9 mouse cellular contexts compared by ENCODE assay signal in the genomic region with DNA sequence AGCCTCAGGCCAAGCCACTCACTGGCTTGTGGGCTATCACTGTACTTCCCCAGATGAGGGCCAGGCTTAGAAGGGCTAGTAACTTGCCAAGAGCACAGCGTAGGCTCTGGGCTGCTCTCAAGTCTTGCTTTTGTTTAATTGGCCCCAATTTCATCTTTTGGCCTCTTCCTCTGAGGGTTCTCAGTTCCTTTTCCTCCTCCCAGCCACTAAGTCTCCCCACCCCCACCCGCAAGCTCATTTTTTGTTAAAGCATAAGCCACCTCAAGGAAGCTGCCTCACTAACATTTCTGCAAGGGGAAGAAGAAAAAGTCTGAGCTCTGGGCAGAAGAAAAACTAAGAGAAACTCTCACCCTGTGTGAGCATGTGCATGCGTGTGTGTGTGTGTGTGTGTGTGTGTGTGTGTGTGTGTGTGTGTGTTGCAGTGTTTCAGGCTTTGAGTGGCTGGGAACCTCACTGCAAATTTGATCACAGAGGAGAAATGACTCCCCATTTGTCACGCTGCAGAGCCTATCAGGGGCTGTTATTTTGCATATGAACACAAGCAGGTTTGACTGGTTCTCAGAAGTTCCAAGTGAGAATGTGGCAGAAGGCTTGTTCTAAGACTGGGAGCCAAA. TPM values are rescaled to one million over a fixed set of nuclear protein-coding genes. Genes with fewer than 3 reads are reported as not detected.
DNase-seq lines count a peak whose midpoint lies in the region; ATAC-seq and TF ChIP-seq lines count a peak whose summit lies in the region.
"Had no signal": no experiment of that assay in that cellular context is flagged by ENCODE, and none has a peak within 500 bp of the region (broad histone marks: within the 10 kb centered on the region; RNA-seq: fewer than 3 reads in every experiment).

No protein-coding gene starts in this region.

- H3K27ac ChIP-seq in macrophage, result peak overlapping the region; percentile 86
- no peak overlapping the region for H3K27ac ChIP-seq in hindbrain, embryonic 11.5 days (ENCODE audit: low read depth, low read length)
- no peak overlapping the region for H3K27ac ChIP-seq in cerebellum, adult 2 months (ENCODE audit: insufficient read depth, low read length)
- no peak overlapping the region for H3K27ac ChIP-seq in hindbrain, embryonic 16.5 days (ENCODE audit: low read depth, low read length)

- ATAC-seq in hematopoietic stem cell, adult 5-6 weeks (replicated peaks in 1 of 2; ENCODE audit: insufficient read depth in 1 of 2, low FRiP score in 2 of 2, low TSS enrichment in 1 of 2, low read depth in 1 of 2, poor library complexity in 2 of 2, severe bottlenecking in 2 of 2), result peak; percentile 65 to 78
- ATAC-seq in hindbrain, embryonic 11.5 days (ENCODE audit: low FRiP score), result no peak
- no peak for ATAC-seq in hindbrain, embryonic 16.5 days

- no peaks in the 10 kb centered on the region; the same call in 1 of the 2 replicates for H3K4me1 ChIP-seq in hindbrain, embryonic 11.5 days (replicated peaks; ENCODE audit: control insufficient read depth, insufficient read depth, low read length)
- H3K4me1 ChIP-seq in cerebellum, adult 2 months (ENCODE audit: control insufficient read depth, insufficient read depth, low read length), result no peaks in the 10 kb centered on the region
- H3K4me1 ChIP-seq in hindbrain, embryonic 16.5 days (ENCODE audit: control insufficient read depth, insufficient read depth, low read depth, low read length), result peaks cover 9% of the 10 kb centered on the region

- H3K9me3 ChIP-seq in hindbrain, embryonic 11.5 days (ENCODE audit: control insufficient read depth, low read length), result no peaks in the 10 kb centered on the region
- no peaks in the 10 kb centered on the region for H3K9me3 ChIP-seq in hindbrain, embryonic 16.5 days (ENCODE audit: control insufficient read depth, low read length)

- no peak overlapping the region for H3K4me3 ChIP-seq in macrophage (ENCODE audit: inconsistent target)
- no peak overlapping the region for H3K4me3 ChIP-seq in hindbrain, embryonic 11.5 days (ENCODE audit: low read depth, low read length)
- no peak overlapping the region for H3K4me3 ChIP-seq in cerebellum, adult 2 months (replicated peaks; ENCODE audit: insufficient read depth, low read depth, low read length)
- no peak overlapping the region for H3K4me3 ChIP-seq in hindbrain, embryonic 16.5 days (ENCODE audit: low read length)
- H3K4me3 ChIP-seq: myocyte had no signal

- H3K36me3 ChIP-seq in macrophage (ENCODE audit: inconsistent target), result 0 out of 2 replicates have a peak, but pooled peaks cover 1% of the 10 kb centered on the region
- H3K36me3 ChIP-seq in hindbrain, embryonic 11.5 days (ENCODE audit: control insufficient read depth, insufficient read depth, low read length), result no peaks in the 10 kb centered on the region
- no peaks in the 10 kb centered on the region for H3K36me3 ChIP-seq in hindbrain, embryonic 16.5 days (ENCODE audit: control insufficient read depth, insufficient read depth, low read length)

- peaks cover 18% of the 10 kb centered on the region for H3K27me3 ChIP-seq in hindbrain, embryonic 11.5 days (ENCODE audit: control insufficient read depth, insufficient read depth, low read length)
- peaks cover 2% of the 10 kb centered on the region; the same call in 1 of the 2 replicates for H3K27me3 ChIP-seq in cerebellum, adult 2 months (ENCODE audit: control insufficient read depth, insufficient read depth, low read length)
- peaks cover 14% of the 10 kb centered on the region for H3K27me3 ChIP-seq in hindbrain, embryonic 16.5 days (replicated peaks; ENCODE audit: control insufficient read depth, insufficient read depth, low read length)

- WGBS in macrophage (ENCODE audit: missing documents), result 0% methylated on average over 4 of the region's 4 CpGs
- WGBS in hindbrain, embryonic 11.5 days, result 50% methylated on average over 4 of the region's 4 CpGs
- WGBS in cerebellum, adult 2 months, result 63% methylated on average over 4 of the region's 4 CpGs
- WGBS in hindbrain, embryonic 16.5 days, result 60% methylated on average over 4 of the region's 4 CpGs

- TF ChIP-seq POLR2A in cerebellum, adult 2 months (IDR thresholded peaks at IDR 0.05; ENCODE audit: borderline replicate concordance, insufficient read depth, low read length), result no peak

- no peak for TF ChIP-seq CTCF in cerebellum, adult 2 months (IDR thresholded peaks at IDR 0.05; ENCODE audit: borderline replicate concordance, insufficient read depth, low read depth, low read length)

- DNase-seq in 416B (ENCODE audit: low read depth), result peak; percentile 73
- peak; percentile 62 for DNase-seq in CD4-positive, CD25-positive, alpha-beta regulatory T cell, adult 2 months (ENCODE audit: low read depth, low spot score)
- DNase-seq in hindbrain, embryonic 11.5 days (ENCODE audit: low spot score), result no peak
- no peak for DNase-seq in cerebellum, adult 2 months
- DNase-seq: adrenal gland, postnatal 36 days had no signal

- no peaks in the 10 kb centered on the region for H3K79me2 ChIP-seq in macrophage (ENCODE audit: inconsistent target)

- no peak overlapping the region for H3K4me2 ChIP-seq in hindbrain, embryonic 11.5 days (replicated peaks; ENCODE audit: low read depth, low read length)
- no peak overlapping the region for H3K4me2 ChIP-seq in hindbrain, embryonic 16.5 days (ENCODE audit: low read length)

- no peak overlapping the region for H3K9ac ChIP-seq in hindbrain, embryonic 11.5 days (ENCODE audit: low read depth, low read length)
- H3K9ac ChIP-seq in hindbrain, embryonic 16.5 days (ENCODE audit: low read depth, low read length), result no peak overlapping the region

RNA-seq across cellular contexts. Expression of a gene that starts 12.7 kb away (rescaled TPM):
- total RNA-seq in hematopoietic stem cell, adult 5-6 weeks (2017), result 0.19 and 0.25 TPM in 2 replicates
- under 1 TPM in 1 of 26 experiments, not detected in 25; 0.33 TPM for total RNA-seq in macrophage (2018; cell fraction: chromatin; rRNA removed)
- total RNA-seq in macrophage (2018; cell fraction: cytosol; rRNA removed), result not detected
- not detected for total RNA-seq in macrophage (2018; cell fraction: nucleus; rRNA removed)
- not detected in 3 replicates for polyA plus RNA-seq in macrophage (2018)
- 0.06 and 0.19 TPM in 2 replicates for polyA plus RNA-seq in hindbrain, embryonic 11.5 days (2014; fragmentation: Nextera tagmentation; extraction: Ambion mirVana)
- polyA plus RNA-seq in cerebellum, adult 2 months (2012; rRNA removed), result 0.06 and 0.10 TPM in 2 replicates
- polyA plus RNA-seq in hindbrain, embryonic 16.5 days (2015; fragmentation: Nextera tagmentation; extraction: Ambion mirVana), result 0.30 and 0.41 TPM in 2 replicates

RNA-seq across cellular contexts. Expression of a gene that starts 18.7 kb away (rescaled TPM):
- total RNA-seq in hematopoietic stem cell, adult 5-6 weeks (2017), result 27.6 and 47.9 TPM in 2 replicates
- 10 to 100 TPM; 29.7 to 99.0 (median 73.5) TPM for total RNA-seq in macrophage (2018; cell fraction: chromatin; rRNA removed)
- total RNA-seq in macrophage (2018; cell fraction: cytosol; rRNA removed), result 100 to 1,000 TPM; 110 to 188 (median 152) TPM
- total RNA-seq in macrophage (2018; cell fraction: nucleus; rRNA removed), result 100 to 1,000 TPM in 20 of 26 experiments, 10 to 100 TPM in 6; 88.2 to 190 (median 134) TPM
- 140 to 157 TPM (median 155 TPM) in 3 replicates for polyA plus RNA-seq in macrophage (2018)
- 25.2 and 25.9 TPM in 2 replicates for polyA plus RNA-seq in hindbrain, embryonic 11.5 days (2014; fragmentation: Nextera tagmentation; extraction: Ambion mirVana)
- polyA plus RNA-seq in cerebellum, adult 2 months (2012; rRNA removed), result 11.4 and 11.8 TPM in 2 replicates
- polyA plus RNA-seq in hindbrain, embryonic 16.5 days (2015; fragmentation: Nextera tagmentation; extraction: Ambion mirVana), result 15.1 and 18.3 TPM in 2 replicates

RNA-seq across cellular contexts. Expression of a gene that starts 47.4 kb away (rescaled TPM):
- total RNA-seq in hematopoietic stem cell, adult 5-6 weeks (2017), result 0.79 and 1.1 TPM in 2 replicates
- 1 to 10 TPM in 25 of 26 experiments, under 1 TPM in 1; 0.74 to 8.4 (median 3.2) TPM for total RNA-seq in macrophage (2018; cell fraction: chromatin; rRNA removed)
- 1 to 10 TPM in 25 of 26 experiments, under 1 TPM in 1; 0.86 to 2.6 (median 1.5) TPM for total RNA-seq in macrophage (2018; cell fraction: cytosol; rRNA removed)
- total RNA-seq in macrophage (2018; cell fraction: nucleus; rRNA removed), result 1 to 10 TPM in 25 of 26 experiments, under 1 TPM in 1; 0.58 to 6.0 (median 2.6) TPM
- polyA plus RNA-seq in macrophage (2018), result 0.93 to 1.8 TPM (median 1.3 TPM) in 3 replicates
- polyA plus RNA-seq in hindbrain, embryonic 11.5 days (2014; fragmentation: Nextera tagmentation; extraction: Ambion mirVana), result 0.45 and 0.96 TPM in 2 replicates
- 0.67 and 0.74 TPM in 2 replicates for polyA plus RNA-seq in cerebellum, adult 2 months (2012; rRNA removed)
- polyA plus RNA-seq in hindbrain, embryonic 16.5 days (2015; fragmentation: Nextera tagmentation; extraction: Ambion mirVana), result 0.69 and 0.70 TPM in 2 replicates

RNA-seq across cellular contexts. Expression of a gene that starts 54.2 kb away (rescaled TPM):
- 18.6 and 68.1 TPM in 2 replicates for total RNA-seq in hematopoietic stem cell, adult 5-6 weeks (2017)
- 10 to 100 TPM in 25 of 26 experiments, 1 to 10 TPM in 1; 9.9 to 76.7 (median 35.1) TPM for total RNA-seq in macrophage (2018; cell fraction: chromatin; rRNA removed)
- 10 to 100 TPM; 42.1 to 80.0 (median 63.8) TPM for total RNA-seq in macrophage (2018; cell fraction: cytosol; rRNA removed)
- total RNA-seq in macrophage (2018; cell fraction: nucleus; rRNA removed), result 10 to 100 TPM; 27.8 to 92.3 (median 45.0) TPM
- polyA plus RNA-seq in macrophage (2018), result 54.9 to 70.4 TPM (median 60.9 TPM) in 3 replicates
- polyA plus RNA-seq in hindbrain, embryonic 11.5 days (2014; fragmentation: Nextera tagmentation; extraction: Ambion mirVana), result 17.9 and 19.0 TPM in 2 replicates
- 12.1 and 12.5 TPM in 2 replicates for polyA plus RNA-seq in cerebellum, adult 2 months (2012; rRNA removed)
- polyA plus RNA-seq in hindbrain, embryonic 16.5 days (2015; fragmentation: Nextera tagmentation; extraction: Ambion mirVana), result 16.4 and 18.7 TPM in 2 replicates

Comparison
In these comparisons a context has a peak if more than half of its experiments do, and no peak if none do; other contexts are left out.
1. DNase-seq: peak in 416B (single experiment) and CD4-positive, CD25-positive, alpha-beta regulatory T cell, adult 2 months (single experiment); none in hindbrain, embryonic 11.5 days (single experiment) and cerebellum, adult 2 months (0 of 2).
2. ATAC-seq: peak in hematopoietic stem cell, adult 5-6 weeks (2 of 2); none in hindbrain, embryonic 11.5 days (single experiment) and hindbrain, embryonic 16.5 days (single experiment).